Mouse (Mus musculus): ENCODE data around the gene Ssmem1. TPM values are rescaled to one million over a fixed set of nuclear protein-coding genes. Genes with fewer than 3 reads are reported as not detected.

Ssmem1 gene
- polyA plus RNA-seq, 1 experiment = 0.08 TPM

DNA sequence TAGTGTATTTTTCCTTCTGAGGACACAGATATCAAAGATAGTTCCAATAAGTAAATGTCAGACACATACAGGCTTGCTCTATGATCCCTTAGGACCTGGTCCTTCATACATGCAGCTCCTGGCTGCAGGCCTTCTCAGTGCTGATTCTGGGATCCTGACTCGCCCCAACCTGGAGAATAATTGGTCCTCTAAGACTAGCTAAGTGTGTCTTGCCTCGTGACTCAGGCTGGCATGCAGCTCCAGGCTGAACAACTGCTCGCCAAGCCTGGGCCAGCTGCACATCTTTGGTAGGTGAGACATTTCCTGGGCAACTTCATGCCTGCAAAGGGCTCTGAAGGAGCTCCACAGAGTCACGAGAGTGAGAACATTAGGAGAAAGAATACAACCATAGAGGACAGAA is 52.5 kb downstream of the Ssmem1 start:
- TF ChIP-seq CTCF (IDR thresholded peaks at IDR 0.05; ENCODE audit: borderline replicate concordance, insufficient read depth, low read depth, low read length) (no peak), POLR2A (IDR thresholded peaks at IDR 0.05; ENCODE audit: borderline replicate concordance, insufficient read depth, low read length) (no peak)
- WGBS = 63% methylated on average over 4 of the region's 4 CpGs
- Histone ChIP-seq H3K4me1 (ENCODE audit: control insufficient read depth, insufficient read depth, low read length) (no peaks in the 10 kb centered on the region), H3K4me3 (replicated peaks; ENCODE audit: insufficient read depth, low read depth, low read length) (no peak overlapping the region), H3K27me3 (ENCODE audit: control insufficient read depth, insufficient read depth, low read length) (no peaks in the 10 kb centered on the region), H3K27ac (ENCODE audit: insufficient read depth, low read length) (no peak overlapping the region)
- no peak for DNase-seq

- DNase-seq = no peak
- WGBS = 83% methylated on average over 6 of the region's 6 CpGs
Measured at GRCm38 (mm10) chr6:30563575-30563974, 53.9 kb downstream of the Ssmem1 start.

GRCm38 (mm10) chr6:30564051-30564450 is 54.4 kb downstream of the Ssmem1 start:
- 94% methylated on average over 6 of the region's 6 CpGs for WGBS
- H3K27me3 ChIP-seq (ENCODE audit: control insufficient read depth, insufficient read depth, low read length) = no peaks in the 10 kb centered on the region
- no peak overlapping the region for H3K27ac ChIP-seq (ENCODE audit: insufficient read depth, low read length)
- no peaks in the 10 kb centered on the region for H3K4me1 ChIP-seq (ENCODE audit: control insufficient read depth, insufficient read depth, low read length)
- H3K4me3 ChIP-seq (replicated peaks; ENCODE audit: insufficient read depth, low read depth, low read length) = no peak overlapping the region
- no peak for DNase-seq
- no peak for TF ChIP-seq CTCF (IDR thresholded peaks at IDR 0.05; ENCODE audit: borderline replicate concordance, insufficient read depth, low read depth, low read length)
- no peak for TF ChIP-seq POLR2A (IDR thresholded peaks at IDR 0.05; ENCODE audit: borderline replicate concordance, insufficient read depth, low read length)

More at GRCm38 (mm10) chr6:30563575-30563974, 53.9 kb downstream of the Ssmem1 start:
- Histone ChIP-seq H3K4me3 (replicated peaks; ENCODE audit: insufficient read depth, low read depth, low read length) (no peak overlapping the region), H3K4me1 (ENCODE audit: control insufficient read depth, insufficient read depth, low read length) (no peaks in the 10 kb centered on the region), H3K27ac (ENCODE audit: insufficient read depth, low read length) (no peak overlapping the region), H3K27me3 (ENCODE audit: control insufficient read depth, insufficient read depth, low read length) (no peaks in the 10 kb centered on the region)
- no peak for TF ChIP-seq POLR2A (IDR thresholded peaks at IDR 0.05; ENCODE audit: borderline replicate concordance, insufficient read depth, low read length)
- TF ChIP-seq CTCF (IDR thresholded peaks at IDR 0.05; ENCODE audit: borderline replicate concordance, insufficient read depth, low read depth, low read length) = no peak

- Histone ChIP-seq H3K27ac (ENCODE audit: insufficient read depth, low read length) (no peak within 1 kb of the TSS), H3K4me1 (ENCODE audit: control insufficient read depth, insufficient read depth, low read length) (no peaks in the 10 kb centered on the region; the same call in 1 of the 2 replicates), H3K27me3 (ENCODE audit: control insufficient read depth, insufficient read depth, low read length) (no peaks in the 10 kb centered on the region), H3K4me3 (replicated peaks; ENCODE audit: insufficient read depth, low read depth, low read length) (no peak within 1 kb of the TSS)
- TF ChIP-seq POLR2A (IDR thresholded peaks at IDR 0.05; ENCODE audit: borderline replicate concordance, insufficient read depth, low read length) (no peak), CTCF (IDR thresholded peaks at IDR 0.05; ENCODE audit: borderline replicate concordance, insufficient read depth, low read depth, low read length) (no peak)
- no peak for DNase-seq
- WGBS = 78% methylated on average over 5 of the region's 5 CpGs
Measured at GRCm38 (mm10) chr6:30568069-30568468, 58.4 kb downstream of the Ssmem1 start, which contains the start of gene Cpa4. TSS of gene Cpa4 (plus strand) at chr6:30568369.

DNA sequence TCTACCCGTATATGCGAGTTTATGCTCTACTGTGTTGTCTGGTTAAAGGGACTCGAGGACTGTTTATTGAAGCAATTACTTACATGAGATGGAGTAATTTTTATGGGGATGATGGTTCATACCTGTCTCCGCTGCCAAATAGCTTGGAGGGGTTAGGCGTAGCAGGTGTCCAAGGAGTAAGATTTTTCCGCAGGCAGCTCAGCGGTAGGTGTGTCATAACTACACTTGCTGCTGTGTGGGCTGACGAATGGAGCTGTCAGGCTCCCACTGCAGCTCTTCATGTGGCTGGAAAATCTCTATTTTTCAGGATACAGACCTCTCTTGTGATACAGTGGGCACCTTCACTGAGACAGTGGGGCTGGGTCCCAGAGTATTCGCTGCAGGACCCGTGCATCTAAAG is 59.7 kb downstream of the Ssmem1 start:
- no peak for TF ChIP-seq POLR2A (IDR thresholded peaks at IDR 0.05; ENCODE audit: borderline replicate concordance, insufficient read depth, low read length)
- TF ChIP-seq CTCF (IDR thresholded peaks at IDR 0.05; ENCODE audit: borderline replicate concordance, insufficient read depth, low read depth, low read length) = no peak
- no peak overlapping the region for H3K4me3 ChIP-seq (replicated peaks; ENCODE audit: insufficient read depth, low read depth, low read length)
- H3K27ac ChIP-seq (ENCODE audit: insufficient read depth, low read length) = no peak overlapping the region
- DNase-seq = no peak
- H3K27me3 ChIP-seq (ENCODE audit: control insufficient read depth, insufficient read depth, low read length) = no peaks in the 10 kb centered on the region
- WGBS = 83% methylated on average over 10 of the region's 10 CpGs
- no peaks in the 10 kb centered on the region; the same call in 1 of the 2 replicates for H3K4me1 ChIP-seq (ENCODE audit: control insufficient read depth, insufficient read depth, low read length)

Other genes with a start within 250 kb of the Ssmem1 start
- 78.4 and 78.9 TPM in 2 replicates for gene Ube2h, start 205.3 kb upstream of the Ssmem1 start, polyA plus RNA-seq (2012; rRNA removed)
- gene Zc3hc1, start 118.8 kb upstream of the Ssmem1 start, polyA plus RNA-seq (2012; rRNA removed) = 26.6 and 30.2 TPM in 2 replicates
- gene Klhdc10, start 108.0 kb upstream of the Ssmem1 start, polyA plus RNA-seq (2012; rRNA removed) = 84.2 and 90.8 TPM in 2 replicates
- gene Tmem209, start 66 bp upstream of the Ssmem1 start, polyA plus RNA-seq (2012; rRNA removed) = 33.9 and 36.7 TPM in 2 replicates
- 7.0 and 7.7 TPM in 2 replicates for gene Cpa2, start 31.7 kb downstream of the Ssmem1 start, polyA plus RNA-seq (2012; rRNA removed)
- 0.14 and 0.16 TPM in 2 replicates for gene Cpa4, start 58.5 kb downstream of the Ssmem1 start, polyA plus RNA-seq (2012; rRNA removed)
- 0.05 TPM in 1 of 2 replicates, not detected in the other for gene Cpa5, start 101.2 kb downstream of the Ssmem1 start, polyA plus RNA-seq (2012; rRNA removed)
- gene Cpa1, start 129.4 kb downstream of the Ssmem1 start, polyA plus RNA-seq (2012; rRNA removed) = not detected in 2 replicates
- 4.0 and 4.1 TPM in 2 replicates for gene Cep41, start 183.9 kb downstream of the Ssmem1 start, polyA plus RNA-seq (2012; rRNA removed)
- 25.3 and 32.9 TPM in 2 replicates for gene Mest, start 213.7 kb downstream of the Ssmem1 start, polyA plus RNA-seq (2012; rRNA removed)